Mouse (Mus musculus) layer of hippocampus, adult 9-10 months (tissue): ENCODE results near the gene Ap1g1.
A peak's percentile ranks its signal among the peaks of the same experiment; 100 is the strongest.
"Not testable (repeated sequence)": the region's sequence is repeated elsewhere in the genome, so short reads cannot be mapped to it uniquely, and the experiment has no call there.

Source experiments
- DNase-seq: peaks from one replicate; pipeline ENCODE4 v3.0.0; 2022; ENCODE audit warnings: low spot score

Ap1g1 gene

GRCm38 (mm10) chr8:109778280-109778977 lies at the start of gene Ap1g1:
Gene Ap1g1 (plus strand): TSS chr8:109778554.
- DNase-seq: peak; percentile 92

GRCm38 (mm10) chr8:109731012-109731411 lies 47.3 kb upstream of the Ap1g1 start:
- no peak for DNase-seq

- DNase-seq: no peak
Observed at GRCm38 (mm10) chr8:109734018-109734417, 44.3 kb upstream of the Ap1g1 start.

- no peak for DNase-seq
Observed at GRCm38 (mm10) chr8:109736819-109737218, 41.5 kb upstream of the Ap1g1 start.

GRCm38 (mm10) chr8:109737237-109738048 lies 40.9 kb upstream of the Ap1g1 start, which contains the start of gene Atxn1l:
Gene Atxn1l (minus strand): TSS chr8:109737739.
- DNase-seq: peak; percentile 83

GRCm38 (mm10) chr8:109738049-109738380 lies 40.3 kb upstream of the Ap1g1 start:
- DNase-seq: no peak

- no peak for DNase-seq
Observed at GRCm38 (mm10) chr8:109747468-109748199, 30.7 kb upstream of the Ap1g1 start.

- DNase-seq: no peak
Observed at GRCm38 (mm10) chr8:109750274-109750673, 28.1 kb upstream of the Ap1g1 start.

- no peak for DNase-seq
Observed at GRCm38 (mm10) chr8:109750699-109751098, 27.7 kb upstream of the Ap1g1 start.

- DNase-seq: no peak
Observed at GRCm38 (mm10) chr8:109751731-109752485, 26.4 kb upstream of the Ap1g1 start.

GRCm38 (mm10) chr8:109754696-109755095 lies 23.7 kb upstream of the Ap1g1 start:
- no peak for DNase-seq

- DNase-seq: not testable (repeated sequence)
Observed at GRCm38 (mm10) chr8:109755554-109755953, 22.8 kb upstream of the Ap1g1 start.

GRCm38 (mm10) chr8:109756849-109757248 lies 21.5 kb upstream of the Ap1g1 start:
- no peak for DNase-seq

GRCm38 (mm10) chr8:109759426-109759825 lies 18.9 kb upstream of the Ap1g1 start:
- DNase-seq: no peak

GRCm38 (mm10) chr8:109760221-109760620 lies 18.1 kb upstream of the Ap1g1 start:
- no peak for DNase-seq

- DNase-seq: no peak
Observed at GRCm38 (mm10) chr8:109764031-109764430, 14.3 kb upstream of the Ap1g1 start.

- DNase-seq: no peak
Observed at GRCm38 (mm10) chr8:109766081-109766480, 12.3 kb upstream of the Ap1g1 start.

- no peak for DNase-seq
Observed at GRCm38 (mm10) chr8:109773154-109773553, 5.2 kb upstream of the Ap1g1 start.

- DNase-seq: no peak
Observed at GRCm38 (mm10) chr8:109777851-109778250, 503 bp upstream of the Ap1g1 start.

- no peak for DNase-seq
Observed at GRCm38 (mm10) chr8:109778993-109779421, 653 bp downstream of the Ap1g1 start.

- DNase-seq: no peak
Observed at GRCm38 (mm10) chr8:109779431-109780228, 1.3 kb downstream of the Ap1g1 start.
